8 mouse cellular contexts compared by ENCODE assay signal in the genomic region with DNA sequence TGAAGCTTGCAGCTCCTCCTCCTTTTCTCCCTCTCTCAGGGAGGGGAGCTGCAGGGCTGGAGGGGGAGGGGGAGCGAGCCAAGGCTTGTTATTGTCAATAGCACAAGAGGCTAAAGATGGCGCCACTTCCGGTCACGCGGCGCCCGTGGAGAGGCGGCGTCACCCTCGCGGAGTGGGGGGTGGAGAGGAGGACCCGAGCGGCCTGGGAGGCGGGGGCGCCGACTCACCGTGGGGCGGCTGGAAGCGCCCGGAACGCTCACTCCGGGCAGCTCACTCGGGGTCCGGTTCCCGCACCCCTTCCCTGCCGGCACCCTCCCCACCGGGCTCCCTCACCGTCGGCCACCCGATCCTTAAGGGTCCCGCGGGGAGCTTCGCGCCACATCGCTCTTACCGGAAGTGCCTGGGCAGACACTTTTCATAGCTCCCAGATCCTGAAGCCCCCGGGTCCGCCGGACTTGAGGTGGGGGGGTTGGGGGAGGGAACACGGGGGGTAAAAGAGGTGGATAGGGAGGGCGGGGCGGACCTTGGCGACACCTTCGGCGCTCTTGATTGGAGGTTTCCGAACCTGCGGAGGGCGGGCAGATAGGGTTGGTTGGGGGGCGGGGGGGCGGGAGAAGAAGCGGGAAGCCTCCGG. TPM values are rescaled to one million over a fixed set of nuclear protein-coding genes. Genes with fewer than 3 reads are reported as not detected.
DNase-seq lines count a peak whose midpoint lies in the region; ATAC-seq lines count a peak whose summit lies in the region.

No protein-coding gene starts in this region.

- peak overlapping the region; percentile 53 for H3K9ac ChIP-seq in hindbrain, embryonic 15.5 days

- peak overlapping the region; percentile 97 for H3K27ac ChIP-seq in hindbrain, embryonic 15.5 days (replicated peaks)

- H3K4me3 ChIP-seq in hindbrain, embryonic 15.5 days: peak overlapping the region; percentile 59

- no peaks in the 10 kb centered on the region for H3K27me3 ChIP-seq in hindbrain, embryonic 15.5 days

- H3K36me3 ChIP-seq in hindbrain, embryonic 15.5 days: no peaks in the 10 kb centered on the region

- peak overlapping the region; percentile 63 for H3K4me2 ChIP-seq in hindbrain, embryonic 15.5 days

- 0 out of 2 replicates have a peak, but pooled peaks cover 9% of the 10 kb centered on the region for H3K4me1 ChIP-seq in hindbrain, embryonic 15.5 days (replicated peaks)

- no peaks in the 10 kb centered on the region for H3K9me3 ChIP-seq in hindbrain, embryonic 15.5 days

- DNase-seq in R1 (ENCODE audit: low read depth, low spot score): peak; percentile 93
- peak; percentile 87 to 93 for DNase-seq in cerebellum, postnatal 25 days
- DNase-seq in frontal cortex, postnatal 25 days (ENCODE audit: low spot score in 2 of 2): peak; percentile 67 to 71
- peak; percentile 86 for DNase-seq in left cerebral cortex, adult 11 months (ENCODE audit: low spot score)
- DNase-seq in lung, postnatal 4 days: peak; percentile 91 to 94
- DNase-seq in retina, postnatal 7 days (ENCODE audit: low read depth, low spot score): peak; percentile 78
- DNase-seq in urinary bladder, adult 2 months (ENCODE audit: low spot score): peak; percentile 72

- peak; percentile 97 for ATAC-seq in hindbrain, embryonic 15.5 days (ENCODE audit: low FRiP score, low read depth)

- WGBS in hindbrain, embryonic 15.5 days: 26% methylated on average over 30 of the region's 52 CpGs

RNA-seq across cellular contexts. Expression of gene Cul4b, which starts 11.3 kb away (rescaled TPM):
- polyA plus RNA-seq in hindbrain, embryonic 15.5 days (2015; fragmentation: Nextera tagmentation; extraction: Ambion mirVana): 16.4 and 16.9 TPM in 2 replicates
- 12.4 and 14.6 TPM in 2 replicates for polyA plus RNA-seq in urinary bladder, adult 2 months (2012; rRNA removed)

RNA-seq across cellular contexts. Expression of gene Mcts1, which starts 35.7 kb away (rescaled TPM):
- polyA plus RNA-seq in hindbrain, embryonic 15.5 days (2015; fragmentation: Nextera tagmentation; extraction: Ambion mirVana): 170 and 174 TPM in 2 replicates
- 73.7 and 89.4 TPM in 2 replicates for polyA plus RNA-seq in urinary bladder, adult 2 months (2012; rRNA removed)

Comparison
In these comparisons a context has a peak if more than half of its experiments do, and no peak if none do; other contexts are left out.
1. Peak in every context shown above with its lines: DNase-seq, ATAC-seq, H3K4me3 ChIP-seq and H3K27ac ChIP-seq.